Mouse (Mus musculus) layer of hippocampus, adult 8-10 months (tissue): ENCODE results near the gene Sf3a3. TPM values are rescaled to one million over a fixed set of nuclear protein-coding genes. Genes with fewer than 3 reads are reported as not detected.

Experiments
- DNase-seq, 2 experiments: peaks; one replicate each; pipeline ENCODE4 v3.0.0; 2022; ENCODE audit warnings: low spot score in 2 of 2
- microRNA-seq, 2 experiments: library from miRNA; unstranded; fragments of <30 nt; microRNA quantifications; one replicate each; pipeline ENCODE4 v1.2.0; 2022
- total RNA-seq, 4 experiments: library from RNA; stranded (reverse); gene quantifications; 2 replicates each; pipeline ENCODE4 v1.2.4; 2022

Sf3a3 gene
- total RNA-seq, 4 experiments from 2014 or later = 33.8 to 39.5 (median 36.0) TPM

- no peak for DNase-seq
These were observed 59.9 kb downstream of the Sf3a3 start for GRCm38 (mm10) chr4:124774429-124774828.

- no peak for DNase-seq
These were observed 66.8 kb downstream of the Sf3a3 start for GRCm38 (mm10) chr4:124781361-124781760.

Small RNA genes within 50 kb of the gene (microRNA-seq; reads per million reads assigned to microRNA genes)
- gene Gm24721 (0 reads per million in 2 experiments), gene Mir697 (0 reads per million in 2 experiments), gene Mir698 (0.25 to 1.9 reads per million in 2 experiments)

Other genes starting within 250 kb of the Sf3a3 start
- gene 3100002H09Rik, start 104.0 kb upstream of the Sf3a3 start, total RNA-seq = 1 to 10 TPM in 2 of 4 experiments, under 1 TPM in 2; 0.80 to 2.4 (median 1.1) TPM
- 10 to 100 TPM; 39.6 to 42.8 (median 40.0) TPM for gene Pou3f1, start 58.0 kb upstream of the Sf3a3 start, total RNA-seq
- gene Utp11, start 21.2 kb upstream of the Sf3a3 start, total RNA-seq = 10 to 100 TPM; 15.3 to 18.3 (median 16.4) TPM
- 1 to 10 TPM; 1.6 to 2.9 (median 2.0) TPM for gene Fhl3, start 14.1 kb upstream of the Sf3a3 start, total RNA-seq
- 10 to 100 TPM; 45.2 to 60.9 (median 49.3) TPM for gene Inpp5b, start 27.1 kb downstream of the Sf3a3 start, total RNA-seq
- gene Mtf1, start 87.3 kb downstream of the Sf3a3 start, total RNA-seq = 10 to 100 TPM; 27.0 to 32.3 (median 27.9) TPM
- 10 to 100 TPM; 34.1 to 42.4 (median 40.9) TPM for gene Yrdc, start 135.9 kb downstream of the Sf3a3 start, total RNA-seq
- 10 to 100 TPM; 75.8 to 80.7 (median 78.8) TPM for gene 1110065P20Rik, start 136.4 kb downstream of the Sf3a3 start, total RNA-seq
- gene Maneal, start 147.4 kb downstream of the Sf3a3 start, total RNA-seq = 10 to 100 TPM; 46.0 to 55.5 (median 50.6) TPM
- gene Epha10, start 166.1 kb downstream of the Sf3a3 start, total RNA-seq = 10 to 100 TPM; 39.3 to 49.8 (median 44.4) TPM
- gene 9930104L06Rik, start 222.3 kb downstream of the Sf3a3 start, total RNA-seq = 10 to 100 TPM; 19.6 to 26.9 (median 25.3) TPM
- gene Cdca8, start 224.5 kb downstream of the Sf3a3 start, total RNA-seq = 1 to 10 TPM; 1.2 to 2.0 (median 1.2) TPM